Comparison of ENCODE assay signal across 12 mouse cellular contexts in the genomic region with DNA sequence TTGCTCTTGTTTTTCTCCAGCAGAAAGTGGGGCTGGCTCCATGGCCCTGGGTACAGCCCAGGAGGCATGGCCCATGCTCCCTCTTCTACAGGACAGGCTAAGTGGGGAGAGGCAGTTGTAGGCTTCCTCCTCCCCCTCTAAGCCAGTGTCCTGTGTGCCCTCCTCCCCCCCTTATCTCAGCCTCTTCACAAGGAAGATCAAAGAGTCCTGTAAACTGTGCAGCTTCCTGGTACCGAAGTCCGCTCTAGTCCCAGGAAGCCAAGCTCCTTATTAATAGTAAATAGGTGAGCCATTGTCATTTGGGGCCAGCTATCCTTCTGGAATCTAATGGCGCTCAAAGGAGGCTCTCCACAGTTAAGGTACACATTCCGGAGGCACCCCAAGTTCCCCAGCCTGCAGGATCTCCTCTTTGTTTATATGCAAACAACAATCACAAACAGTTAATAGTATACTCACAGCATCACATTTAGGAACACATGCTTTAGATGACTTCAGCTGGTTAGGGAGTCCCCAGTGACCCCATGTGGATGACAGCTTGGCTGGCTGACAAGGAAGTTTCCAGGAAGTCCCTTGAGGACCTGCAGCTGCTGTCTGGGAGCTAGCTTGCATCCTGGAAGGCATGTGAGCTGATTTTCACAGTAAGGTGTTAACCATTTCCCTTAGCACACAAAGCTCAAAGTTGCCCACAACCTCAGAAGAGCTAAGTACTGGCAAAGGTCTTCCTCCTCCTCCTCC. TPM values are rescaled to one million over a fixed set of nuclear protein-coding genes. Genes with fewer than 3 reads are reported as not detected.
A peak's percentile ranks its signal among the peaks of the same experiment; 100 is the strongest.
DNase-seq lines count a peak whose midpoint lies in the region; ATAC-seq and TF ChIP-seq lines count a peak whose summit lies in the region.
"Had no signal": no experiment of that assay in that cellular context is flagged by ENCODE, and none has a peak within 500 bp of the region (broad histone marks: within the 10 kb centered on the region; RNA-seq: fewer than 3 reads in every experiment).

No protein-coding gene starts in this region.

- H3K27me3 ChIP-seq in midbrain, embryonic 14.5 days (ENCODE audit: control insufficient read depth, insufficient read depth, low read length) = no peaks in the 10 kb centered on the region
- H3K27me3 ChIP-seq in midbrain, embryonic 16.5 days (ENCODE audit: control insufficient read depth, insufficient read depth, low read depth, low read length) = no peaks in the 10 kb centered on the region
- H3K27me3 ChIP-seq in kidney, embryonic 16.5 days (ENCODE audit: insufficient read depth, low read length) = no peaks in the 10 kb centered on the region
- H3K27me3 ChIP-seq in small intestine, adult 2 months (ENCODE audit: control insufficient read depth, insufficient read depth, low read length) = no peaks in the 10 kb centered on the region
- H3K27me3 ChIP-seq: forebrain, embryonic 13.5 days; liver, embryonic 13.5 days had no signal

- intact Hi-C loops in heart, postnatal 10 days (cut with DNase I) = no loop called here

- WGBS in midbrain, embryonic 14.5 days = 59% methylated on average over 4 of the region's 4 CpGs
- 66% methylated on average over 4 of the region's 4 CpGs for WGBS in midbrain, embryonic 16.5 days
- 33% methylated on average over 4 of the region's 4 CpGs for WGBS in kidney, embryonic 16.5 days
- 12% methylated on average over 4 of the region's 4 CpGs for WGBS in small intestine, adult 2 months

- DNase-seq in midbrain, embryonic 14.5 days = peak; percentile 42
- DNase-seq in heart, postnatal 10 days = peak; percentile 82 to 86
- DNase-seq in spleen, adult 12 weeks (ENCODE audit: low spot score) = no peak
- no peak for DNase-seq in thymus, postnatal 25 days
- no peak for DNase-seq in ovary, adult 18-20 months (ENCODE audit: low spot score)
- DNase-seq: liver, embryonic 13.5 days had no signal

- H3K4me2 ChIP-seq in midbrain, embryonic 14.5 days (ENCODE audit: low read length) = no peak overlapping the region
- no peak overlapping the region for H3K4me2 ChIP-seq in midbrain, embryonic 16.5 days (ENCODE audit: low read length)
- H3K4me2 ChIP-seq in kidney, embryonic 16.5 days (replicated peaks; ENCODE audit: low read depth, low read length) = no peak overlapping the region
- H3K4me2 ChIP-seq: forebrain, embryonic 13.5 days; liver, embryonic 13.5 days had no signal

- no peak for TF ChIP-seq POLR2A in small intestine, adult 2 months (IDR thresholded peaks at IDR 0.05; ENCODE audit: low read depth, low read length)

- no peak for TF ChIP-seq CTCF in small intestine, adult 2 months (IDR thresholded peaks at IDR 0.05; ENCODE audit: extremely low read depth, insufficient read length, insufficient replicate concordance, low read depth, low read length)

- no peak for ATAC-seq in midbrain, embryonic 14.5 days (ENCODE audit: low FRiP score, low TSS enrichment)
- no peak for ATAC-seq in midbrain, embryonic 16.5 days
- peak; percentile 85 for ATAC-seq in kidney, embryonic 16.5 days (ENCODE audit: low FRiP score, low TSS enrichment)

- H3K36me3 ChIP-seq in midbrain, embryonic 14.5 days (ENCODE audit: control insufficient read depth, insufficient read depth, low read length) = no peaks in the 10 kb centered on the region
- H3K36me3 ChIP-seq in midbrain, embryonic 16.5 days (ENCODE audit: control insufficient read depth, insufficient read depth, low read length) = no peaks in the 10 kb centered on the region
- H3K36me3 ChIP-seq in kidney, embryonic 16.5 days (ENCODE audit: insufficient read depth, low read length) = no peaks in the 10 kb centered on the region
- no peaks in the 10 kb centered on the region for H3K36me3 ChIP-seq in small intestine, adult 2 months (ENCODE audit: control insufficient read depth, insufficient read depth, low read length)
- H3K36me3 ChIP-seq: G1E; liver, embryonic 13.5 days had no signal

- no peak overlapping the region for H3K9ac ChIP-seq in midbrain, embryonic 14.5 days (replicated peaks; ENCODE audit: low read length)
- no peak overlapping the region for H3K9ac ChIP-seq in midbrain, embryonic 16.5 days (ENCODE audit: low read depth, low read length)
- H3K9ac ChIP-seq in kidney, embryonic 16.5 days (replicated peaks; ENCODE audit: low read length) = no peak overlapping the region
- H3K9ac ChIP-seq: forebrain, embryonic 13.5 days; liver, embryonic 13.5 days had no signal

- H3K4me3 ChIP-seq in midbrain, embryonic 14.5 days (replicated peaks; ENCODE audit: low read depth, low read length) = no peak overlapping the region
- H3K4me3 ChIP-seq in midbrain, embryonic 16.5 days (ENCODE audit: low read depth, low read length) = no peak overlapping the region
- no peak overlapping the region for H3K4me3 ChIP-seq in kidney, embryonic 16.5 days (ENCODE audit: low read length)
- no peak overlapping the region for H3K4me3 ChIP-seq in small intestine, adult 2 months (ENCODE audit: low read depth, low read length)
- H3K4me3 ChIP-seq: forebrain, embryonic 13.5 days; liver, embryonic 13.5 days had no signal

- H3K4me1 ChIP-seq in midbrain, embryonic 14.5 days (ENCODE audit: control insufficient read depth, insufficient read depth, low read length) = peaks cover 4% of the 10 kb centered on the region; the same call in 1 of the 2 replicates
- H3K4me1 ChIP-seq in midbrain, embryonic 16.5 days (ENCODE audit: control insufficient read depth, insufficient read depth, low read length) = no peaks in the 10 kb centered on the region
- H3K4me1 ChIP-seq in kidney, embryonic 16.5 days (ENCODE audit: insufficient read depth, low read length) = peaks cover 24% of the 10 kb centered on the region; the same call in 1 of the 2 replicates
- H3K4me1 ChIP-seq in small intestine, adult 2 months (ENCODE audit: control insufficient read depth, insufficient read depth, insufficient read length, low read length) = peaks cover 40% of the 10 kb centered on the region
- H3K4me1 ChIP-seq: forebrain, embryonic 13.5 days had no signal

- no peak overlapping the region for H3K27ac ChIP-seq in midbrain, embryonic 14.5 days (replicated peaks; ENCODE audit: low read depth, low read length)
- H3K27ac ChIP-seq in midbrain, embryonic 16.5 days (ENCODE audit: low read length) = no peak overlapping the region
- H3K27ac ChIP-seq in kidney, embryonic 16.5 days (ENCODE audit: low read length) = peak overlapping the region; percentile 28; the same call in 1 of the 2 replicates
- H3K27ac ChIP-seq in small intestine, adult 2 months (ENCODE audit: insufficient read depth, low read depth, low read length) = peak overlapping the region; percentile 80
- H3K27ac ChIP-seq: forebrain, embryonic 13.5 days; liver, embryonic 13.5 days had no signal

- H3K9me3 ChIP-seq in midbrain, embryonic 14.5 days (ENCODE audit: control insufficient read depth, low read length) = no peaks in the 10 kb centered on the region
- H3K9me3 ChIP-seq in midbrain, embryonic 16.5 days (replicated peaks; ENCODE audit: control insufficient read depth, low read length, poor library complexity, severe bottlenecking) = no peaks in the 10 kb centered on the region
- no peaks in the 10 kb centered on the region for H3K9me3 ChIP-seq in kidney, embryonic 16.5 days (ENCODE audit: low read length)
- H3K9me3 ChIP-seq: forebrain, embryonic 13.5 days; G1E; liver, embryonic 13.5 days had no signal

RNA-seq across cellular contexts. Expression of a gene that starts 9.8 kb away (rescaled TPM):
- 19.3 and 28.7 TPM in 2 replicates for polyA plus RNA-seq in midbrain, embryonic 14.5 days (2014; fragmentation: Nextera tagmentation; extraction: Ambion mirVana)
- polyA plus RNA-seq in midbrain, embryonic 16.5 days (2015; fragmentation: Nextera tagmentation; extraction: Ambion mirVana) = 25.2 and 28.3 TPM in 2 replicates
- total RNA-seq in heart, postnatal 10 days (2021) = 100 to 1,000 TPM; 128 to 164 TPM
- 20.1 and 20.6 TPM in 2 replicates for polyA plus RNA-seq in kidney, embryonic 16.5 days (2015; fragmentation: Nextera tagmentation; extraction: Ambion mirVana)
- 3.7 and 4.7 TPM in 2 replicates for polyA plus RNA-seq in small intestine, adult 2 months (2012; rRNA removed)

RNA-seq across cellular contexts. Expression of a gene that starts 43.7 kb away (rescaled TPM):
- polyA plus RNA-seq in midbrain, embryonic 14.5 days (2014; fragmentation: Nextera tagmentation; extraction: Ambion mirVana) = 0.65 and 0.68 TPM in 2 replicates
- 0.15 and 0.41 TPM in 2 replicates for polyA plus RNA-seq in midbrain, embryonic 16.5 days (2015; fragmentation: Nextera tagmentation; extraction: Ambion mirVana)
- total RNA-seq in heart, postnatal 10 days (2021) = under 1 TPM in 1 of 2 experiments, not detected in 1; 0.31 TPM
- polyA plus RNA-seq in kidney, embryonic 16.5 days (2015; fragmentation: Nextera tagmentation; extraction: Ambion mirVana) = not detected in 2 replicates
- polyA plus RNA-seq in small intestine, adult 2 months (2012; rRNA removed) = not detected in 2 replicates
- polyA plus RNA-seq: cortical plate, adult 2 months; G1E; liver, embryonic 13.5 days had no signal

Comparison
In these comparisons a context has a peak if more than half of its experiments do, and no peak if none do; other contexts are left out.
1. DNase-seq: peak in midbrain, embryonic 14.5 days (single experiment) and heart, postnatal 10 days (2 of 2); none in spleen, adult 12 weeks (single experiment), thymus, postnatal 25 days (single experiment) and ovary, adult 18-20 months (single experiment).
2. H3K27ac ChIP-seq: peak in kidney, embryonic 16.5 days (single experiment) and small intestine, adult 2 months (single experiment); none in midbrain, embryonic 14.5 days (single experiment) and midbrain, embryonic 16.5 days (single experiment).